Mouse (Mus musculus) gonadal fat pad, adult 2 months (tissue): ENCODE results near the gene Lyrm9. TPM values are rescaled to one million over a fixed set of nuclear protein-coding genes. Genes with fewer than 3 reads are reported as not detected.
A peak's percentile ranks its signal among the peaks of the same experiment; 100 is the strongest.
"Not testable (repeated sequence)": the region's sequence is repeated elsewhere in the genome, so short reads cannot be mapped to it uniquely, and the experiment has no call there.

Experiments
- DNase-seq: peaks from one replicate; pipeline ENCODE4 v3.0.0-alpha.2; 2012; ENCODE audit warnings: low read depth
- polyA plus RNA-seq: library from polyadenylated mRNA; depleted of rRNA; stranded (reverse); fragments of >200 nt; gene quantifications from 2 replicates; pipeline ENCODE4 v1.2.3, GENCODE M21; 2012; rRNA removed

The Lyrm9 gene
- polyA plus RNA-seq, 1 experiment, result 26.5 TPM

- no peak for DNase-seq
Measured at GRCm38 (mm10) chr11:78851216-78851870, 25.0 kb downstream of the Lyrm9 start.

- no peak for DNase-seq
Measured at GRCm38 (mm10) chr11:78851871-78852265, 25.5 kb downstream of the Lyrm9 start.

- no peak for DNase-seq
Measured at GRCm38 (mm10) chr11:78852529-78852928, 26.1 kb downstream of the Lyrm9 start.

GRCm38 (mm10) chr11:78856310-78856709 lies 29.9 kb downstream of the Lyrm9 start:
- DNase-seq, result no peak

GRCm38 (mm10) chr11:78857611-78858010 lies 31.2 kb downstream of the Lyrm9 start:
- no peak for DNase-seq

- DNase-seq, result no peak
Measured at GRCm38 (mm10) chr11:78863898-78864297, 37.5 kb downstream of the Lyrm9 start.

- DNase-seq, result no peak
Measured at GRCm38 (mm10) chr11:78864567-78865278, 38.3 kb downstream of the Lyrm9 start.

GRCm38 (mm10) chr11:78865314-78865713 lies 38.9 kb downstream of the Lyrm9 start:
- DNase-seq, result no peak

- no peak for DNase-seq
Measured at GRCm38 (mm10) chr11:78866486-78866885, 40.1 kb downstream of the Lyrm9 start.

GRCm38 (mm10) chr11:78867696-78868095 lies 41.3 kb downstream of the Lyrm9 start:
- no peak for DNase-seq

GRCm38 (mm10) chr11:78869205-78869604 lies 42.8 kb downstream of the Lyrm9 start:
- DNase-seq, result not testable (repeated sequence)

- DNase-seq, result no peak
Measured at GRCm38 (mm10) chr11:78870891-78871290, 44.5 kb downstream of the Lyrm9 start.

- no peak for DNase-seq
Measured at GRCm38 (mm10) chr11:78872782-78873181, 46.4 kb downstream of the Lyrm9 start.

GRCm38 (mm10) chr11:78879727-78880126 lies 53.3 kb downstream of the Lyrm9 start:
- no peak for DNase-seq

- DNase-seq, result no peak
Measured at GRCm38 (mm10) chr11:78886693-78887092, 60.3 kb downstream of the Lyrm9 start.

GRCm38 (mm10) chr11:78887102-78887971 lies 61.0 kb downstream of the Lyrm9 start:
- peak; percentile 60 for DNase-seq

- no peak for DNase-seq
Measured at GRCm38 (mm10) chr11:78889156-78889555, 62.8 kb downstream of the Lyrm9 start.

Other genes with a start within 250 kb of the Lyrm9 start
- gene Nlk, start 129.2 kb upstream of the Lyrm9 start, polyA plus RNA-seq, result 17.4 and 18.5 TPM in 2 replicates
- 39.0 and 44.3 TPM in 2 replicates for gene Ccnq, start 74.9 kb upstream of the Lyrm9 start, polyA plus RNA-seq
- 3.0 and 4.8 TPM in 2 replicates for gene Nos2, start 94.2 kb downstream of the Lyrm9 start, polyA plus RNA-seq
- gene Lgals9, start 158.4 kb downstream of the Lyrm9 start, polyA plus RNA-seq, result 65.4 and 95.7 TPM in 2 replicates